Mouse (Mus musculus): Measurements from ENCODE around the gene Fam186b. TPM values are rescaled to one million over a fixed set of nuclear protein-coding genes. Genes with fewer than 3 reads are reported as not detected.
A peak's percentile ranks its signal among the peaks of the same experiment; 100 is the strongest.

Fam186b gene
- polyA plus RNA-seq, 1 experiment from 2014 or later: 0.47 TPM

GRCm38 (mm10) chr15:99294813-99295374 is 794 bp downstream of the Fam186b start, which contains the start of gene Prpf40b:
TSS of gene Prpf40b (plus strand) at chr15:99295087.
- H3K27me3 ChIP-seq: no peaks in the 10 kb centered on the region
- H3K27ac ChIP-seq: peak within 1 kb of the TSS; percentile 88
- H3K9ac ChIP-seq: peak within 1 kb of the TSS; percentile 68
- H3K9me3 ChIP-seq (replicated peaks): no peaks in the 10 kb centered on the region
- peak; percentile 96 for ATAC-seq (replicated peaks; ENCODE audit: insufficient number of reproducible peaks, insufficient read depth, low FRiP score, low read depth)
- H3K4me1 ChIP-seq (replicated peaks): peaks cover 14% of the 10 kb centered on the region
- peak within 1 kb of the TSS; percentile 77 for H3K4me2 ChIP-seq
- peak within 1 kb of the TSS; percentile 77 for H3K4me3 ChIP-seq
- H3K36me3 ChIP-seq: no peaks in the 10 kb centered on the region
- WGBS: under 1% methylated on average over 63 of the region's 64 CpGs

GRCm38 (mm10) chr15:99294287-99294686 is 1.4 kb downstream of the Fam186b start:
- peak overlapping the region; percentile 88 for H3K27ac ChIP-seq
- H3K9ac ChIP-seq: peak overlapping the region; percentile 68
- H3K9me3 ChIP-seq (replicated peaks): no peaks in the 10 kb centered on the region
- 12% methylated on average over 16 of the region's 16 CpGs for WGBS
- peak overlapping the region; percentile 77 for H3K4me2 ChIP-seq
- no peaks in the 10 kb centered on the region for H3K36me3 ChIP-seq
- no peaks in the 10 kb centered on the region for H3K27me3 ChIP-seq
- H3K4me3 ChIP-seq: peak overlapping the region; percentile 77
- H3K4me1 ChIP-seq (replicated peaks): peaks cover 14% of the 10 kb centered on the region
- ATAC-seq (replicated peaks; ENCODE audit: insufficient number of reproducible peaks, insufficient read depth, low FRiP score, low read depth): no peak

GRCm38 (mm10) chr15:99290586-99290985 is 5.1 kb downstream of the Fam186b start:
- H3K36me3 ChIP-seq: no peaks in the 10 kb centered on the region
- H3K4me2 ChIP-seq: no peak overlapping the region
- H3K27ac ChIP-seq: no peak overlapping the region
- no peaks in the 10 kb centered on the region for H3K27me3 ChIP-seq
- 81% methylated on average over 11 of the region's 11 CpGs for WGBS
- H3K9ac ChIP-seq: no peak overlapping the region
- peaks cover 6% of the 10 kb centered on the region for H3K4me1 ChIP-seq (replicated peaks)
- no peaks in the 10 kb centered on the region for H3K9me3 ChIP-seq (replicated peaks)
- no peak for ATAC-seq (replicated peaks; ENCODE audit: insufficient number of reproducible peaks, insufficient read depth, low FRiP score, low read depth)
- no peak overlapping the region for H3K4me3 ChIP-seq

DNA sequence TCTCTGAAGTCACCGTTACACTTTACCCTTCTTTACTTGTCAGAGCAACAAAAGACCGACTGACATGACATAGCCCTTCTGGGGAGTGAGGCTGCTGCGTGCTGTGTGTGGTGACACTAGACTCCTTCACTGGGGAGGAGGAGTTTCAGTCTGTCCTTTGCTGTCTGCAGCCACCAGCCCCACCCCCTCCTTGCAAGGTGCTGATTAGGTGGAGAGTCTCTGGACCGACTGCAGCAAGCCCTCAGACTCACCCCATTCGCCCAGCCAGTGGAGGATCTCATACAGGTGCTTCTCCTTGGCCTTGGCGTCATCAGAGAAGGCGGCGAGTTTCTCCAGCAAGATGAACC is 10.5 kb downstream of the Fam186b start:
- Histone ChIP-seq H3K4me2 (no peak overlapping the region), H3K4me1 (replicated peaks) (peaks cover 10% of the 10 kb centered on the region), H3K9me3 (replicated peaks) (no peaks in the 10 kb centered on the region), H3K4me3 (no peak overlapping the region), H3K36me3 (no peaks in the 10 kb centered on the region), H3K27ac (no peak overlapping the region), H3K9ac (no peak overlapping the region), H3K27me3 (no peaks in the 10 kb centered on the region)
- 46% methylated on average over 8 of the region's 8 CpGs for WGBS
- ATAC-seq (replicated peaks; ENCODE audit: insufficient number of reproducible peaks, insufficient read depth, low FRiP score, low read depth): peak; percentile 29; the same call in 1 of the 2 replicates

DNA sequence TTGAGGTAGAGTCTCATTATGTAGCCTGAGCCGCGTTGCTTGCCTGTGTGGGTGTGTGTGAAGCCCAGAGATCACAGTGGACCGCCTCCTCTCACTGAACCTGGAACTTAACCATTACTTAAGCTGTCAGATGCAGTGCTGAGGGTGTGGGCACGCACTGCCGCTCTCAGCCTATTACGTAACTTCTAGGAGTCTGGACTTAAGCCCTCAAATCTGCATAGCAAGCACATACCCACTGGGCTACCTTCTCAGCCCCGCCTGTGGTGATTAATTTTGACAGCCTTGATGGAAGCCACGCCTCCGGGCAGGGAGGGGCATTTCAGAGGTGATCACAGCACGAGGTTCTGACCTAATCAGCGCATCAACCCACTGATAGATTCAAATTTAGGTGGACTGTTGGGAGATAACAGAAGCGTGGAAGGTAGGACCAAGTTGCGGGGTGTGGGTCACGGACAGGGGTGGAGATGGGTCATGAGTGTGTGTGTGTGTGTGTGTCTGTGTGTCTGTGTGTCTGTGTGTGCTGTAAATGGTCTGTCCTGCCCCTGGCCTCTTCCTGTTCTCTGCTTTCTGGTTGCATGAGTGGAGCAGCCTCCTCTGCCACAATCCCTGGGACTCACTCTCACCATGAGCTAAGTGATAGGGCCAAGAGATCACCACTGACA is 11.0 kb downstream of the Fam186b start:
- H3K9ac ChIP-seq: no peak overlapping the region
- no peaks in the 10 kb centered on the region for H3K27me3 ChIP-seq
- H3K4me1 ChIP-seq (replicated peaks): peaks cover 10% of the 10 kb centered on the region
- no peak overlapping the region for H3K27ac ChIP-seq
- H3K9me3 ChIP-seq (replicated peaks): no peaks in the 10 kb centered on the region
- H3K36me3 ChIP-seq: no peaks in the 10 kb centered on the region
- no peak overlapping the region for H3K4me2 ChIP-seq
- 31% methylated on average over 14 of the region's 14 CpGs for WGBS
- no peak overlapping the region for H3K4me3 ChIP-seq
- peak; percentile 53; the same call in 1 of the 2 replicates for ATAC-seq (replicated peaks; ENCODE audit: insufficient number of reproducible peaks, insufficient read depth, low FRiP score, low read depth)

GRCm38 (mm10) chr15:99283456-99283855 is 12.2 kb downstream of the Fam186b start:
- ATAC-seq (replicated peaks; ENCODE audit: insufficient number of reproducible peaks, insufficient read depth, low FRiP score, low read depth): no peak
- no peak overlapping the region for H3K4me3 ChIP-seq
- no peaks in the 10 kb centered on the region for H3K27me3 ChIP-seq
- H3K36me3 ChIP-seq: no peaks in the 10 kb centered on the region
- H3K9ac ChIP-seq: no peak overlapping the region
- H3K27ac ChIP-seq: no peak overlapping the region
- no peaks in the 10 kb centered on the region for H3K9me3 ChIP-seq (replicated peaks)
- 65% methylated on average over 10 of the region's 10 CpGs for WGBS
- no peak overlapping the region for H3K4me2 ChIP-seq
- peaks cover 10% of the 10 kb centered on the region for H3K4me1 ChIP-seq (replicated peaks)

- no peak overlapping the region for H3K9ac ChIP-seq
- no peak overlapping the region for H3K4me2 ChIP-seq
- H3K4me1 ChIP-seq (replicated peaks): no peaks in the 10 kb centered on the region; the same call in 1 of the 2 replicates
- no peaks in the 10 kb centered on the region for H3K9me3 ChIP-seq (replicated peaks)
- WGBS: 82% methylated on average over 7 of the region's 7 CpGs
- no peaks in the 10 kb centered on the region for H3K27me3 ChIP-seq
- no peak overlapping the region for H3K4me3 ChIP-seq
- H3K36me3 ChIP-seq: no peaks in the 10 kb centered on the region
- H3K27ac ChIP-seq: no peak overlapping the region
- ATAC-seq (replicated peaks; ENCODE audit: insufficient number of reproducible peaks, insufficient read depth, low FRiP score, low read depth): no peak
Observed at GRCm38 (mm10) chr15:99278271-99278670, 17.4 kb downstream of the Fam186b start.

GRCm38 (mm10) chr15:99276095-99276494 is 19.6 kb downstream of the Fam186b start:
- 78% methylated on average over 8 of the region's 8 CpGs for WGBS
- Histone ChIP-seq H3K9ac (no peak overlapping the region), H3K4me3 (no peak overlapping the region), H3K27ac (no peak overlapping the region), H3K9me3 (replicated peaks) (no peaks in the 10 kb centered on the region), H3K27me3 (no peaks in the 10 kb centered on the region), H3K36me3 (no peaks in the 10 kb centered on the region), H3K4me1 (replicated peaks) (no peaks in the 10 kb centered on the region; the same call in 1 of the 2 replicates), H3K4me2 (no peak overlapping the region)
- ATAC-seq (replicated peaks; ENCODE audit: insufficient number of reproducible peaks, insufficient read depth, low FRiP score, low read depth): no peak

GRCm38 (mm10) chr15:99265679-99266078 is 30.0 kb downstream of the Fam186b start:
- Histone ChIP-seq H3K9me3 (replicated peaks) (no peaks in the 10 kb centered on the region), H3K4me1 (replicated peaks) (peaks cover 22% of the 10 kb centered on the region), H3K4me2 (no peak overlapping the region), H3K4me3 (no peak overlapping the region), H3K36me3 (no peaks in the 10 kb centered on the region), H3K27me3 (no peaks in the 10 kb centered on the region), H3K9ac (no peak overlapping the region), H3K27ac (no peak overlapping the region)
- ATAC-seq (replicated peaks; ENCODE audit: insufficient number of reproducible peaks, insufficient read depth, low FRiP score, low read depth): no peak
- WGBS: 18% methylated on average over 4 of the region's 4 CpGs

- 72% methylated on average over 2 of the region's 2 CpGs for WGBS
- no peaks in the 10 kb centered on the region for H3K27me3 ChIP-seq
- H3K36me3 ChIP-seq: no peaks in the 10 kb centered on the region
- 0 out of 2 replicates have a peak, but pooled peaks have one; percentile 34 for ATAC-seq (replicated peaks; ENCODE audit: insufficient number of reproducible peaks, insufficient read depth, low FRiP score, low read depth)
- H3K4me1 ChIP-seq (replicated peaks): peaks cover 29% of the 10 kb centered on the region
- H3K9me3 ChIP-seq (replicated peaks): no peaks in the 10 kb centered on the region
- H3K27ac ChIP-seq: peak overlapping the region; percentile 44; the same call in 1 of the 2 replicates
- no peak overlapping the region for H3K4me3 ChIP-seq
- H3K4me2 ChIP-seq: no peak overlapping the region
- H3K9ac ChIP-seq: no peak overlapping the region
Observed at GRCm38 (mm10) chr15:99264363-99264762, 31.3 kb downstream of the Fam186b start.

- no peak for ATAC-seq (replicated peaks; ENCODE audit: insufficient number of reproducible peaks, insufficient read depth, low FRiP score, low read depth)
Observed at GRCm38 (mm10) chr15:99262702-99263101, 33.0 kb downstream of the Fam186b start.

More at GRCm38 (mm10) chr15:99262702-99263101, 33.0 kb downstream of the Fam186b start:
- 0 out of 2 replicates have a peak overlapping the region, but pooled peaks have one; percentile 15 for H3K4me2 ChIP-seq
- H3K27ac ChIP-seq: no peak overlapping the region
- 28% methylated on average over 10 of the region's 10 CpGs for WGBS
- H3K4me3 ChIP-seq: no peak overlapping the region
- H3K9ac ChIP-seq: no peak overlapping the region
- H3K27me3 ChIP-seq: no peaks in the 10 kb centered on the region
- no peaks in the 10 kb centered on the region for H3K9me3 ChIP-seq (replicated peaks)
- H3K4me1 ChIP-seq (replicated peaks): peaks cover 31% of the 10 kb centered on the region
- no peaks in the 10 kb centered on the region for H3K36me3 ChIP-seq

Measured in heart, embryonic 15.5 days (tissue).